In the genomic region with DNA sequence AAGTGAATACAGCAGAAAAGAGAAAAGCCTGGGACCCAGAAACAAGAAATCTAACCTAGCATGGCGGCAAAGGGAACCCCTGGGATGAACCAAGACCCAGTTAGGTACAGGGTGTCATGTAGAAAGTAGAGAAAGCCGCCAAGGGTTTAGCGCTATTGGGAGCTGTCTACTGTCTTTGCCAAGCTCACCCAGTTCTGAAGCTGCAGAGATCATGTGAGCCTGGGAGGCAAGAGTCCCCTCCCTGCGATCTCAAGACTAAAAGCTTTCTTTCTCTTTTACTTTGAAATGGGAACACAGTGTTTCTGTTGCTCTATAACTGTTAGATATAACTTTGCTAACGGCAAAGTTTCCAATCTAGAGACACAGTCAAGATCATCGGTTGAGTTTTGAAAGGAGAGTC, we compare ENCODE assay signal across 7 mouse cellular contexts. TPM values are rescaled to one million over a fixed set of nuclear protein-coding genes. Genes with fewer than 3 reads are reported as not detected.
DNase-seq lines count a peak whose midpoint lies in the region; ATAC-seq and TF ChIP-seq lines count a peak whose summit lies in the region.

No protein-coding gene starts in this region.

- H3K27me3 ChIP-seq in C2C12 (ENCODE audit: control insufficient read depth, insufficient read depth, insufficient read length) (no peaks in the 10 kb centered on the region), MEL (ENCODE audit: control insufficient read depth in 1 of 2, insufficient read depth in 2 of 2, low read length in 2 of 2) (peaks cover 0 to 1% of the 10 kb centered on the region in 2 experiments; a peak in 1 of 4 replicates)

- H3K4me3 ChIP-seq in C2C12 (ENCODE audit: insufficient read depth, poor library complexity, severe bottlenecking) (no peak overlapping the region), MEL (ENCODE audit: control insufficient read depth in 1 of 2, insufficient read depth in 1 of 2, low read depth in 2 of 2, low read length in 2 of 2) (peak overlapping the region; percentile 81 to 96)

- DNase-seq in MEL (ENCODE audit: low read depth, low spot score), result peak; percentile 87
- DNase-seq in lung, postnatal 25 days (ENCODE audit: low spot score), result peak; percentile 61
- DNase-seq in right cerebral cortex, postnatal 10 days (ENCODE audit: low spot score in 2 of 2), result no peak
- DNase-seq in left cerebral cortex, postnatal 4 days, result no peak
- no peak for DNase-seq in embryo, embryonic 10 days (ENCODE audit: low spot score)

- H3K4me1 ChIP-seq in MEL (ENCODE audit: control insufficient read depth in 1 of 2, insufficient read depth in 2 of 2, low read length in 2 of 2), result peaks cover 9 to 28% of the 10 kb centered on the region in 2 experiments

- no peak for TF ChIP-seq RAD21 in MEL (IDR thresholded peaks at IDR 0.05; ENCODE audit: low read depth, low read length)

- peak overlapping the region; percentile 18 for H3ac ChIP-seq in C2C12 (ENCODE audit: control insufficient read depth, insufficient read length, low read depth)

- TF ChIP-seq CTCF in C2C12 (IDR thresholded peaks at IDR 0.05; ENCODE audit: control insufficient read depth, insufficient read depth, insufficient read length) (no peak), MEL (IDR thresholded peaks at IDR 0.05 in 2 of 3, conservative IDR thresholded peaks at IDR 0.05 in 1 of 3; ENCODE audit: control insufficient read depth in 1 of 3, insufficient read depth in 1 of 3, low read depth in 2 of 3, low read length in 3 of 3, poor library complexity in 1 of 3, severe bottlenecking in 1 of 3) (no peak)

- no peak for TF ChIP-seq POLR2A in MEL (IDR thresholded peaks at IDR 0.05; ENCODE audit: control insufficient read depth in 1 of 2, insufficient read depth in 1 of 2, low read depth in 1 of 2, low read length in 2 of 2, poor library complexity in 1 of 2)

- H3K36me3 ChIP-seq in C2C12 (ENCODE audit: control insufficient read depth, insufficient read depth), result no peaks in the 10 kb centered on the region
- H3K36me3 ChIP-seq in MEL (ENCODE audit: control insufficient read depth in 1 of 2, insufficient read depth in 2 of 2, low read length in 2 of 2), result peaks cover 0 to 22% of the 10 kb centered on the region in 2 experiments; a peak in 2 of 4 replicates

- TF ChIP-seq EP300 in MEL (IDR thresholded peaks at IDR 0.05; ENCODE audit: low read depth in 1 of 2, low read length in 2 of 2), result no peak; a peak in 1 of 4 replicates

- peak; percentile 56 to 65; a peak in 3 of 4 replicates for ATAC-seq in hematopoietic stem cell, adult 5-6 weeks (replicated peaks in 1 of 2; ENCODE audit: insufficient read depth in 1 of 2, low FRiP score in 2 of 2, low TSS enrichment in 1 of 2, low read depth in 1 of 2, poor library complexity in 2 of 2, severe bottlenecking in 2 of 2)

- no peaks in the 10 kb centered on the region for H3K9me3 ChIP-seq in MEL (replicated peaks; ENCODE audit: insufficient read depth, low read length)

- H3K9ac ChIP-seq in MEL (ENCODE audit: control insufficient read depth, low read depth, low read length, poor library complexity, severe bottlenecking), result peak overlapping the region; percentile 83

- H3K79me3 ChIP-seq in C2C12 (ENCODE audit: low read depth), result no peaks in the 10 kb centered on the region

- H3K79me2 ChIP-seq in C2C12 (ENCODE audit: control insufficient read depth, insufficient read depth) (no peaks in the 10 kb centered on the region), MEL (ENCODE audit: control insufficient read depth, insufficient read depth, low read length, poor library complexity) (peaks cover 3% of the 10 kb centered on the region; the same call in 1 of the 2 replicates)

- H3K27ac ChIP-seq in MEL (ENCODE audit: control insufficient read depth, low read depth, low read length), result peak overlapping the region; percentile 96

- intact Hi-C loops in left cerebral cortex, postnatal 4 days (cut with DNase I), result no loop called here

TF ChIP-seq in C2C12, 6 proteins besides CTCF, POLR2A, EP300 and RAD21:
- TF ChIP-seq USF1 (IDR thresholded peaks at IDR 0.05; ENCODE audit: low read depth), result no peak
- no peak for TF ChIP-seq FOSL1 (IDR thresholded peaks at IDR 0.05; ENCODE audit: insufficient read depth, low read length, poor library complexity, severe bottlenecking)
- no peak for TF ChIP-seq MYOG (IDR thresholded peaks at IDR 0.05; ENCODE audit: control insufficient read depth, extremely low read depth, insufficient read length)
- TF ChIP-seq CEBPB (IDR thresholded peaks at IDR 0.05; ENCODE audit: low read depth), result no peak
- TF ChIP-seq MYOD1 (IDR thresholded peaks at IDR 0.05; ENCODE audit: control insufficient read depth, insufficient read length, low read depth), result no peak
- no peak for TF ChIP-seq MAX (IDR thresholded peaks at IDR 0.05)

TF ChIP-seq in MEL, 35 proteins besides CTCF, POLR2A, EP300 and RAD21:
- 0 out of 2 replicates have a peak, but pooled peaks have one; percentile 34 for TF ChIP-seq MYB (IDR thresholded peaks at IDR 0.05; ENCODE audit: low read depth, low read length)
- TF ChIP-seq TBP (IDR thresholded peaks at IDR 0.05; ENCODE audit: low read depth, low read length), result peak; percentile 45; the same call in 1 of the 2 replicates
- TF ChIP-seq NELFE (IDR thresholded peaks at IDR 0.05; ENCODE audit: low read depth, low read length), result peak; percentile 50; the same call in 1 of the 2 replicates
- no peak for TF ChIP-seq TCF12 (IDR thresholded peaks at IDR 0.05; ENCODE audit: low read depth, low read length)
- TF ChIP-seq USF2 (IDR thresholded peaks at IDR 0.05; ENCODE audit: borderline replicate concordance in 1 of 2, insufficient read depth in 1 of 2, low read depth in 1 of 2, low read length in 2 of 2), result no peak
- TF ChIP-seq CHD1 (IDR thresholded peaks at IDR 0.05; ENCODE audit: low read depth, low read length), result no peak
- no peak for TF ChIP-seq POLR2AphosphoS5 (IDR thresholded peaks at IDR 0.05; ENCODE audit: borderline replicate concordance, low read depth, low read length)
- peak; percentile 80 for TF ChIP-seq USF1 (IDR thresholded peaks at IDR 0.05; ENCODE audit: low read depth, low read length)
- no peak for TF ChIP-seq ZMIZ1 (IDR thresholded peaks at IDR 0.05; ENCODE audit: low read depth, low read length)
- TF ChIP-seq ELF1 (IDR thresholded peaks at IDR 0.05; ENCODE audit: low read depth, low read length), result no peak
- TF ChIP-seq ZNF384 (IDR thresholded peaks at IDR 0.05; ENCODE audit: low read depth, low read length), result no peak
- TF ChIP-seq MYC (IDR thresholded peaks at IDR 0.05; ENCODE audit: low read depth, low read length), result 0 out of 2 replicates have a peak, but pooled peaks have one; percentile 4
- peak; percentile 56; the same call in 1 of the 2 replicates for TF ChIP-seq ETS1 (IDR thresholded peaks at IDR 0.05; ENCODE audit: low read depth, low read length)
- no peak for TF ChIP-seq JUND (IDR thresholded peaks at IDR 0.05; ENCODE audit: low read depth, low read length)

RNA-seq across cellular contexts. Expression of a gene that starts 0.6 kb away (rescaled TPM):
- polyA plus RNA-seq in C2C12 (2012; fragmentation: generic; extraction: Trizol) (1.5 TPM), MEL (2012; ENCODE audit: insufficient read depth in 1 of 2, insufficient read length in 2 of 2, low read depth in 1 of 2, low replicate concordance in 2 of 2, missing spikeins in 1 of 2) (1 to 10 TPM in 1 of 2 experiments, not detected in 1; 4.0 TPM)
- 2.5 TPM in 2 replicates for total RNA-seq in MEL (2012; rRNA removed)
- 4.9 and 5.9 TPM in 2 replicates for total RNA-seq in hematopoietic stem cell, adult 5-6 weeks (2017)
- 1 to 10 TPM in 1 of 2 experiments, under 1 TPM in 1; 0.84 to 1.4 TPM for total RNA-seq in left cerebral cortex, postnatal 4 days (2021)

RNA-seq across cellular contexts. Expression of a gene that starts 15.5 kb away (rescaled TPM):
- polyA plus RNA-seq in C2C12 (2012; fragmentation: generic; extraction: Trizol) (7.9 TPM), MEL (2012; ENCODE audit: insufficient read depth in 1 of 2, insufficient read length in 2 of 2, low read depth in 1 of 2, low replicate concordance in 2 of 2, missing spikeins in 1 of 2) (10 to 100 TPM in 1 of 2 experiments, not detected in 1; 15.9 TPM)
- 9.4 and 10.1 TPM in 2 replicates for total RNA-seq in MEL (2012; rRNA removed)
- 2.6 and 3.8 TPM in 2 replicates for total RNA-seq in hematopoietic stem cell, adult 5-6 weeks (2017)
- 1 to 10 TPM; 5.3 to 5.7 TPM for total RNA-seq in left cerebral cortex, postnatal 4 days (2021)

RNA-seq across cellular contexts. Expression of a gene that starts 48.3 kb away (rescaled TPM):
- 12.8 TPM for polyA plus RNA-seq in C2C12 (2012; fragmentation: generic; extraction: Trizol)
- total RNA-seq in MEL (2012; rRNA removed), result 11.7 and 13.7 TPM in 2 replicates
- 10 to 100 TPM in 1 of 2 experiments, not detected in 1; 24.1 TPM for polyA plus RNA-seq in MEL (2012; ENCODE audit: insufficient read depth in 1 of 2, insufficient read length in 2 of 2, low read depth in 1 of 2, low replicate concordance in 2 of 2, missing spikeins in 1 of 2)
- total RNA-seq in hematopoietic stem cell, adult 5-6 weeks (2017), result 18.3 and 35.6 TPM in 2 replicates
- total RNA-seq in left cerebral cortex, postnatal 4 days (2021), result 10 to 100 TPM; 26.7 to 28.5 TPM

RNA-seq across cellular contexts. Expression of a gene that starts 57.6 kb away (rescaled TPM):
- not detected for polyA plus RNA-seq in C2C12 (2012; fragmentation: generic; extraction: Trizol)
- total RNA-seq in MEL (2012; rRNA removed), result not detected in 2 replicates
- polyA plus RNA-seq in MEL (2012; ENCODE audit: insufficient read depth in 1 of 2, insufficient read length in 2 of 2, low read depth in 1 of 2, low replicate concordance in 2 of 2, missing spikeins in 1 of 2), result not detected
- not detected in 2 replicates for total RNA-seq in hematopoietic stem cell, adult 5-6 weeks (2017)
- total RNA-seq in left cerebral cortex, postnatal 4 days (2021), result not detected

Comparison
In these comparisons a context has a peak if more than half of its experiments do, and no peak if none do; other contexts are left out.
1. DNase-seq: peak in MEL (single experiment) and lung, postnatal 25 days (single experiment); none in right cerebral cortex, postnatal 10 days (0 of 2), left cerebral cortex, postnatal 4 days (single experiment) and embryo, embryonic 10 days (single experiment).